ENCODE assay signal across 8 mouse cellular contexts in genomic region chr13:34398061-34398787, GRCm38 (mm10). TPM values are rescaled to one million over a fixed set of nuclear protein-coding genes. Genes with fewer than 3 reads are reported as not detected.
DNase-seq lines count a peak whose midpoint lies in the region; ATAC-seq lines count a peak whose summit lies in the region.

No protein-coding gene starts in this region.

- peak overlapping the region; percentile 43; the same call in 1 of the 2 replicates for H3K27ac ChIP-seq in kidney, embryonic 16.5 days (ENCODE audit: low read length)
- H3K27ac ChIP-seq in forebrain, embryonic 14.5 days (ENCODE audit: low read depth, low read length): no peak overlapping the region

- 48% methylated on average over 10 of the region's 10 CpGs for WGBS in kidney, embryonic 16.5 days
- 38% methylated on average over 10 of the region's 10 CpGs for WGBS in forebrain, embryonic 14.5 days

- peak; percentile 6 for DNase-seq in kidney, adult 11 months
- no peak for DNase-seq in kidney, adult 18-20 months
- peak; percentile 2 for DNase-seq in adrenal gland, postnatal 25 days
- peak; percentile 24 for DNase-seq in lung, postnatal 14 days
- DNase-seq in right cerebral cortex, adult 18-20 months: no peak
- DNase-seq in forebrain, embryonic 14.5 days (ENCODE audit: low spot score): no peak

- no peaks in the 10 kb centered on the region for H3K27me3 ChIP-seq in kidney, embryonic 16.5 days (ENCODE audit: insufficient read depth, low read length)
- H3K27me3 ChIP-seq in forebrain, embryonic 14.5 days (replicated peaks; ENCODE audit: control insufficient read depth, insufficient read depth, low read length): no peaks in the 10 kb centered on the region

- no peak overlapping the region for H3K4me3 ChIP-seq in kidney, embryonic 16.5 days (ENCODE audit: low read length)
- H3K4me3 ChIP-seq in forebrain, embryonic 14.5 days (ENCODE audit: low read depth, low read length): no peak overlapping the region

- ATAC-seq in kidney, embryonic 16.5 days (ENCODE audit: low FRiP score, low TSS enrichment): 0 out of 2 replicates have a peak, but pooled peaks have one; percentile 61
- no peak for ATAC-seq in inflammation-experienced regulatory T-cells, adult 6 months
- no peak for ATAC-seq in forebrain, embryonic 14.5 days

- H3K4me1 ChIP-seq in kidney, embryonic 16.5 days (ENCODE audit: insufficient read depth, low read length): no peaks in the 10 kb centered on the region
- no peaks in the 10 kb centered on the region for H3K4me1 ChIP-seq in forebrain, embryonic 14.5 days (ENCODE audit: control insufficient read depth, insufficient read depth, low read length)

- H3K9me3 ChIP-seq in kidney, embryonic 16.5 days (ENCODE audit: low read length): no peaks in the 10 kb centered on the region
- H3K9me3 ChIP-seq in forebrain, embryonic 14.5 days (replicated peaks; ENCODE audit: control insufficient read depth, low read length): no peaks in the 10 kb centered on the region

- no peak overlapping the region for H3K4me2 ChIP-seq in kidney, embryonic 16.5 days (replicated peaks; ENCODE audit: low read depth, low read length)
- no peak overlapping the region for H3K4me2 ChIP-seq in forebrain, embryonic 14.5 days (ENCODE audit: low read length)

- no peak overlapping the region for H3K9ac ChIP-seq in kidney, embryonic 16.5 days (replicated peaks; ENCODE audit: low read length)
- H3K9ac ChIP-seq in forebrain, embryonic 14.5 days (ENCODE audit: low read length): no peak overlapping the region

- no peaks in the 10 kb centered on the region for H3K36me3 ChIP-seq in kidney, embryonic 16.5 days (ENCODE audit: insufficient read depth, low read length)
- no peaks in the 10 kb centered on the region for H3K36me3 ChIP-seq in forebrain, embryonic 14.5 days (ENCODE audit: control insufficient read depth, insufficient read depth, low read length)

RNA-seq across cellular contexts. Expression of gene Slc22a23, which starts 53.2 kb away (rescaled TPM):
- 3.8 and 8.2 TPM in 2 replicates for total RNA-seq in adrenal gland, postnatal 25 days (2021)
- polyA plus RNA-seq in kidney, embryonic 16.5 days (2015; fragmentation: Nextera tagmentation; extraction: Ambion mirVana): 2.6 and 3.3 TPM in 2 replicates
- polyA plus RNA-seq in inflammation-experienced regulatory T-cells, adult 6 months (2017; shearing (Covaris generic)): under 1 TPM; 0.25 to 0.51 (median 0.35) TPM
- polyA plus RNA-seq in forebrain, embryonic 14.5 days (2014; fragmentation: Nextera tagmentation; extraction: Ambion mirVana): 14.0 and 14.2 TPM in 2 replicates

Comparison
In these comparisons a context has a peak if more than half of its experiments do, and no peak if none do; other contexts are left out.
1. DNase-seq: peak in kidney, adult 11 months (single experiment), adrenal gland, postnatal 25 days (single experiment) and lung, postnatal 14 days (single experiment); none in kidney, adult 18-20 months (single experiment), right cerebral cortex, adult 18-20 months (single experiment) and forebrain, embryonic 14.5 days (single experiment).